23 mouse cellular contexts compared by ENCODE assay signal in the genomic region with DNA sequence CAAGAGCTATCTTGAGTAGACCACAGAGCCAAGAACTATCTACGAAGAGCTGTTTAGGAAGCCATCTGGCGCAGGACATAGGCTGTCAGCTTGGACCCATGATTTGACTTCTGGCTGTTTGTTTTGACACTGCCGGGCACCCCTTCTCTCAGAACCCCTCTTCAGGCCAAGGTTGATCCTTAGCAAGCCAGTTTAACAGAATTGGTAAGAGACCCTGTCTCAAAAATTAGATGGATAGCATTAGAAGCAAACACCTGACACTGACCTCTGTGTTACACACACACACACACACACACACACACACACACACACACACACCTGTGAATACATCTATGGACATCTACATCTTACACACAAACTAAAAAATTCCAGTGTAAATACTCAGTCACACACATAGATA. TPM values are rescaled to one million over a fixed set of nuclear protein-coding genes. Genes with fewer than 3 reads are reported as not detected.
"Had no signal": no experiment of that assay in that cellular context is flagged by ENCODE, and none has a peak within 500 bp of the region (broad histone marks: within the 10 kb centered on the region; RNA-seq: fewer than 3 reads in every experiment).

No protein-coding gene starts in this region.

- H3K27ac ChIP-seq: lung, embryonic 15.5 days; macrophage; midbrain, embryonic 12.5 days; neural tube, embryonic 12.5 days; stomach, embryonic 15.5 days; stomach, postnatal 0 days had no signal

- H3K4me3 ChIP-seq: lung, embryonic 15.5 days; megakaryocyte, embryonic 14.5 days; midbrain, embryonic 12.5 days; neural tube, embryonic 12.5 days; stomach, embryonic 15.5 days had no signal

- H3K4me1 ChIP-seq: megakaryocyte, embryonic 14.5 days; neural tube, embryonic 12.5 days; stomach, embryonic 15.5 days had no signal

- H3K27me3 ChIP-seq: lung, embryonic 15.5 days; megakaryocyte, embryonic 14.5 days; midbrain, embryonic 12.5 days; neural tube, embryonic 12.5 days; stomach, embryonic 15.5 days had no signal

- H3K36me3 ChIP-seq: lung, embryonic 15.5 days; midbrain, embryonic 12.5 days; neural tube, embryonic 12.5 days; stomach, embryonic 15.5 days had no signal

- H3K9me3 ChIP-seq: lung, embryonic 15.5 days; midbrain, embryonic 12.5 days; neural tube, embryonic 12.5 days; stomach, embryonic 15.5 days had no signal

- DNase-seq: liver, postnatal 0 days; lung, adult 2 months; lung, postnatal 14 days; lung, postnatal 36 days; midbrain, embryonic 14.5 days; right cerebral cortex, postnatal 14 days; thymus, adult 2 months; thymus, postnatal 25 days; thymus, postnatal 4 days had no signal

- H3K9ac ChIP-seq: liver, postnatal 0 days; lung, embryonic 15.5 days; midbrain, embryonic 12.5 days; neural tube, embryonic 12.5 days; stomach, embryonic 15.5 days had no signal

- H3K4me2 ChIP-seq: lung, embryonic 15.5 days; midbrain, embryonic 12.5 days; neural tube, embryonic 12.5 days; stomach, embryonic 15.5 days had no signal

- ATAC-seq: liver, postnatal 0 days; lung, postnatal 0 days had no signal

RNA-seq across cellular contexts. Expression of a gene that starts 12.8 kb away (rescaled TPM):
- total RNA-seq: megakaryocyte progenitor cell, adult 5-6 weeks; monocyte, adult 5-6 weeks; neutrophil, adult 5-6 weeks had no signal
- polyA plus RNA-seq: macrophage; midbrain, embryonic 12.5 days; midbrain, embryonic 14.5 days; neural tube, embryonic 12.5 days; neural tube, embryonic 14.5 days; spleen, adult 2 months; stomach, embryonic 15.5 days; stomach, postnatal 0 days; urinary bladder, adult 2 months had no signal
